Mouse (Mus musculus) brown adipose tissue, adult 24 weeks (tissue): ENCODE results near the gene Dnmt1. TPM values are rescaled to one million over a fixed set of nuclear protein-coding genes. Genes with fewer than 3 reads are reported as not detected.

Experiments used
- H3K27ac ChIP-seq: fragments of 200-500 bp; replicated peaks from 2 replicates; pipeline ENCODE4 v1.5.1; 2012; ENCODE audit warnings: low read depth, mild to moderate bottlenecking, low read length
- H3K4me1 ChIP-seq: fragments of 200-500 bp; 2 replicates; pipeline ENCODE4 v1.6.1; 2012; ENCODE audit warnings: low read length, mixed read lengths; ENCODE audit not compliant: control insufficient read depth, insufficient read depth, insufficient read length
- H3K4me3 ChIP-seq: fragments of 200-500 bp; 2 replicates; pipeline ENCODE4 v1.5.1; 2012; ENCODE audit warnings: low read depth, mild to moderate bottlenecking, low read length, moderate library complexity; ENCODE audit not compliant: insufficient read depth
- polyA plus RNA-seq: library from polyadenylated mRNA; stranded (reverse); fragments of >200 nt; gene quantifications from 2 replicates; pipeline ENCODE4 v1.2.4, GENCODE M21; 2012; ENCODE audit not compliant: missing spikeins, insufficient read depth, insufficient read length

Gene Dnmt1
- polyA plus RNA-seq, 1 experiment = 7.7 TPM

DNA sequence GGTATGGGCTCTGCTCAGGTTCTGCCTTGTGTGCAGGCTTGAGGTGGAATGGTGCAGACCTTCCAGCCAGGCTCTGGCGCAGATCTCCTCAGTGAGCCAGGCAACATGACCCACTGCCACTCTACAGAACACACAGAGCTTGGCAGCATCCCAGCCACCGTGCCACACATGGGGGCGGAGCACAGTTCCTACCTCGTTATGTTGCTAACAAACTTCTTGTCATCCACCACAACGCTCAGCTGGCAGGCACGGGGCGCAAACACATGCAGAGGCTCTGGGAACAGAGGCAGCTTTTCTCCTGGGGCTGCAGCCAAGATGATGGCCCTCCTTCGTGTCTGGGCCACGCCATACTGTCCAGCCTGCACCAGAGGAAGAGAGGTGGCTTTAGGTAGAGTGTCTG is 49.7 kb downstream of the Dnmt1 start:
- Histone ChIP-seq H3K4me1 (no peaks in the 10 kb centered on the region), H3K27ac (no peak overlapping the region), H3K4me3 (no peak overlapping the region)

DNA sequence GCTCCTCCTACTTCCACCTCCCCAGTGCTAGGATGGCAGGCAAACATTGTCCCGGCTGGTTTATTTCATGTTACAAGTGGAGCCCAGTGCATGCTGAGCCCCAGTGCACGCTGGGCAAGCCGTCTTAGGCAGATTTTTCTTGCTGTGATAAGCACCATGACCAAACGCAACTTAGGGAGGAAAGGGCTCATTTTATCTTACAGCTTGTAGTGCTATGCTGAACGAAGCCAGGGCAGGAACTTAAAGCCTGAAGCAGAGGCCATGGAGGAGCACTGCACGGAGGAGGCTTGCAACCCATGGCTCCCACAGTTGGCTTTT is 57.6 kb downstream of the Dnmt1 start:
- Histone ChIP-seq H3K4me1 (peaks cover 9% of the 10 kb centered on the region; the same call in 1 of the 2 replicates), H3K4me3 (no peak overlapping the region), H3K27ac (no peak overlapping the region)

DNA sequence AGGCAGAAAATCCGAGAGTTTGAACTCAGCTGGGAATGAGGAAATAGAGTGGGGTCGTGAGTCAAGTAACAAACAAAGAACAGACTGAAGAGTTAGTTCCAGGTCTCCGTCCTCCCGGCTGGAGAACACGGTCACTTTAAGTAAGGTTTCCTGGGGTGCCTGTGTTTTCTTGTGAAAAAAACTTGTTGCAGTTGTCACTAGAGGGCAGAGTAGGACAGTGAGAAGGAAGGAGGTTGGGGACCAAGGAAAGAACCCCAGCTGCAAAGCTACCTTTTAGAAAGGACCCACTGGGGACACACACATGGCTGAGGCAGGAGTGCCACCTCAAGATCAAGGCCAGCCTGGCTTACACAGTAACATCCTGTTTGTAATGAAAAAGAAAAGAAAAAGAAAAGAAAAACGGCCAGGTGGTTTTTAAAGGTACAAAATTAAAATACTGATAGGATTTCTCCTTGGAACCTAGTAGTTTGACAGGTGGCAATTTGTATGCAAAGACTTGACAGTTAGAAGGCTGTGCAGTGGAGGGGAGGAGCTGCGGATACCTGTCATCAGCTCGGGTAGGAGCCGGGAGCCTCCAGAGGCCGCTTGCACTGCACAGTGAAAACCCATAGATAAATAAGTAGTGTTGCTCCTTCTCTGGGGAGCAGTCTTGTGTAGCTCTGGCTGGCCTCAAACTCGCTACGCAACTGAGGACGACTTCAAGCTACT is 58.1 kb downstream of the Dnmt1 start:
- peaks cover 10% of the 10 kb centered on the region; the same call in 1 of the 2 replicates for H3K4me1 ChIP-seq
- no peak overlapping the region for H3K27ac ChIP-seq
- no peak overlapping the region for H3K4me3 ChIP-seq

DNA sequence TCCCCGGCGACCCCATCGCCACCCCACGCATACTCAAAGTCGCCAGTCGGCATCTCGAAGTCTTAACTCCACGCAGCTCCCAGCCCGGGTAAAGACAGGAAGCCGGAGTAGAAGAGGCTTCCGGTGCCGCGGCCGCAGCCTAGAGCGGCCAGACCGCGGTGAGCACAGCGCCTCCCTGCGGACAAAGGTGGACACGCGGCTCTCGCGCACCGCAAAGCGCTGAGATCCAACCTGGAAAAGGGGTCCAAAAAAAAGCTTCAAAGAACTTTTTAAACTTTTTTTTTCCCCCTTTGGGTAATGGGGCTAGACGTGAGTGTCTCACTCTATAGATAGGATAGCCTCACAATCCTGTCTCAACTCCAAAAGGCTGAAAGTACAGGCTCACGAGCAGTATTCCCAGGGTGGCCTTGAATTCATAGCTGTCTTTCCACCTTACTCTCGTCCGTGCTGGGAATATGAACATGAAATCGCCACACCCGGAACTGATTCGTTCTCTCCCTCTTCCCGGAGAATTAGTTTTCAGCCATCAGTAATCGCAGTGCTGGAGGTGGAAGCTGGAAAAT is 61.1 kb downstream of the Dnmt1 start, which contains the start of gene Eif3g:
Eif3g (minus strand) TSS at position 113 of the 563 bp plus-strand sequence.
- H3K27ac ChIP-seq = no peak within 1 kb of the TSS; the same call in 1 of the 2 replicates
- H3K4me1 ChIP-seq = peaks cover 10% of the 10 kb centered on the region; the same call in 1 of the 2 replicates

DNA sequence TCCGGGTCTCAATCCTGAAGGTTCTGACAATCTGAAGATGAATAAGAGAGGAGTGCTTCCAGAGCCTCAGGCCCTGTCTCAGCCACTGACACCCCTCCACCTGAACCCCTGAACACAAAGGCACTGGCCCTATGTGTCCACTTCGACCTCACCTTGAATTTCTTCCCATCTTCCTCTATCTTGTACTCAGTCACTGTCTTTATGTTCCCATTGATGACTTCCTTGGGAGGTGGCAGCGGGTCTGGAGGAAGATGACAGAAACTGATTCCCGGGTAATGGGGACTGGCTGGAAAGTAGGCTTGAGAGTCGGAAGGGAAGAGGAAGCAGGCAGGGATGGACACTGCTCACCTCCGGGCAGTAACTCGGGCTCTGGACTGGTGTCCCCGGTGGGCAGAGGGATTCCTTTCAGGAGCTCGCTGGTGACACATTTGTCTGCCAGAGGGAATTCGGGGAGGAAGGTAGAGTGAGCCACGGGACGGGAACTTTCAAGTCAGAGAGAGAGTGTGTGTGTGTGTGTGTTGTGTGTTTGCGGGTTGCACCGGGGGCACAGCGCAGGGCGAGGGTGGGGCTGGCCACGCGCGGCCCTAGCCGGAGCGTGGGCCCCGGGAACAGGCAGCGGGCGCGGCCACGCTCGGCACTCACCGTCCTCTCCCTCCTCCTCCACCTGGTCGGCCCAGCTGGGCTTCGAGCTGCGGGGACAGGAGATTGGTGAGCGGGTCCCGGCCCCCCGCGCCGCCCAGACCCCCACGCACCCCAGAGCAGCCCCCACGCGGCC is 61.8 kb downstream of the Dnmt1 start:
- Histone ChIP-seq H3K27ac (no peak overlapping the region; the same call in 1 of the 2 replicates), H3K4me1 (peaks cover 10% of the 10 kb centered on the region; the same call in 1 of the 2 replicates), H3K4me3 (peak overlapping the region; percentile 90)

More for the DNA sequence above, 61.1 kb downstream of the Dnmt1 start, which contains the start of gene Eif3g:
- H3K4me3 ChIP-seq = peak within 1 kb of the TSS; percentile 90

DNA sequence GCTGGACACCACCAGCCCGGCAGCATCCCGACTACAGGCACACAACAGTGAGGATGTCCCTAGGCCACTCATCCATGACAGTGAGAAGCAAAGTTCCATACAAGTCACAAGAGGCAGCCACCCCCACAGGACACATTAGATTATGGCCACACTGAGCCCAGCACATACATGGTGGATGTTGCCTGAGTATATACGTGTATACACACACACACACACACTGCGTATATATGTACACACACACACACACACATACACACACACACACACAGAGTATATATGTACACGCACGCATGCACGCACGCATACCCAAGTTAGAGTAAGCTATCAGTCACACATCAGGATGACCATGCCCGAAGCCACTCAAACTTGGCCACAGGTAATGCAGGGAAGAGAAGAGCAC is 64.3 kb downstream of the Dnmt1 start:
- Histone ChIP-seq H3K27ac (no peak overlapping the region), H3K4me1 (peaks cover 10% of the 10 kb centered on the region; the same call in 1 of the 2 replicates), H3K4me3 (no peak overlapping the region)

DNA sequence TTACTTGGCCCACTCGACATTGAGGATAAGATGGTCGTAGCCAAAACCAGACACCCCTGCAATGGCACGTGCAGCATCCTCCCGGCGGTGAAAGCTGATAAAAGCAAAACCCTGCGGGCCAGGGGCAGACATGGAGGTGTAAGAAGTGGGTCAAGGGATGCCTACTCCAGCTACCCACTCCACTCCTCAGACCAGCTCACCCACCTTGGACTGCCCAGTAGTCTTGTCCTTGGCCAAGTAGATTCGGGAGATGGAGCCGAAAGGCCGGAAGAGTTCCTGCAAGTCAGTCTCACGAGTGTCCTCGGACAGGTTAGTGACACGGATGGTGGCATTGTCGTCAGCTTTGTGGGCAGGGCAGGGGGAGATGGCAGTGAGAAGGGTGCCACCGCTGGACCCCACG is 65.1 kb downstream of the Dnmt1 start:
- peaks cover 10% of the 10 kb centered on the region; the same call in 1 of the 2 replicates for H3K4me1 ChIP-seq
- no peak overlapping the region for H3K27ac ChIP-seq
- H3K4me3 ChIP-seq = no peak overlapping the region

DNA sequence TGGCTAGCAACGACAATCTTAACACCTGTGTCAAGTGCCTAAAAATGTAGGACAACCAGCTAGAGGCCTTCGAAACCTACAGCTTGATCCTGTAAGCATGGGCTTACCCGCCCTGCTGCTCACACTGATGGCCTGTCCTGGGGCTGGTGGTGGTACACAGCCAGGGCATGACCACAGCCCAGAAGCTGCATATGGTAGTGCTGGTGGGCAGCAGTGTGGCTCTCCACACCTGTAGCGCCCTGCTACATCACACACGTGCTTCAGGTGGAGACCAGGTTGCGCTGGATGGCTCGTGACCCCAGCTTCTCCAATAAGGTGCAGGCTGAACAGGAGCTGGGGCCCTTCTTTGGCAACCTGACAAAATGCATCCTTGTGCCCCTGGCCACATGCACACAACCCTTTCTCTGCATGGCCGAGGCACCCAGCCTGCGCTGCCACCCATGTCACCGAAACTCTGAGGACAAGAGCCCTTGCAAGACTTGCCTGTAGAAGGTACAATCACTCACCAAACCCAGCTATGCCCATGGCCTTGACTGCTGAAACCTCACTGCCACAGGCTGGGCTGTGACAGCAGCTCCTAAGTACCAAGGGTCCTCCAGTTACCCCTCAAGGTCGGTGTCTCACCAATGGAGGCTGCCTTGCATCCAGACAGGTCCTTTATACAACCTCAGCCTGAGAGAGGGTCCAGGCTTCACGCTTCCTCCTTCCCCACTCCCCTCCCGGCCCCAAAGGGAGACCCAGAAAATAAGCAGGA is 65.9 kb downstream of the Dnmt1 start:
- Histone ChIP-seq H3K4me3 (no peak overlapping the region), H3K27ac (no peak overlapping the region)

DNA sequence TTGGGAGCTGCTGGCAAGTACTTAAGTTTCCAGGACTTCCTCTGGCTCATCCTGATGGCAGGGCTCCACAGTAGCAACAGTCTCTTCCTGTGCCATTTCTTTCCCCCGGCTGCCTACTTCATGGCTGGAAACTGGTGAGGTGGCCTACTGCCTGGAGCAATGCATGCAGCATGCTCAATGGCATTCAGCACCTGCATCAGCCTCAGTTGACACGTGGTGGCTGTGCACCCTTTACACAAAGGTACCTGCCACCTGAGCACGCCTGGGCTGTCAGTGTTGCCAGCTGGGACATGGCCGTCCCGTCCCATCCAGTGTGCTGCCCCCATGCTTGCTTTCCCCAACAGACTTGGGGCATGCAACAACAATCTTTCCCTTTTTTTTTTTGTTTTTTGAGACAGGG is 66.6 kb downstream of the Dnmt1 start:
- H3K4me1 ChIP-seq = peaks cover 10% of the 10 kb centered on the region; the same call in 1 of the 2 replicates
- no peak overlapping the region for H3K4me3 ChIP-seq
- H3K27ac ChIP-seq = no peak overlapping the region

More for the DNA sequence above, 65.9 kb downstream of the Dnmt1 start:
- peaks cover 10% of the 10 kb centered on the region; the same call in 1 of the 2 replicates for H3K4me1 ChIP-seq

DNA sequence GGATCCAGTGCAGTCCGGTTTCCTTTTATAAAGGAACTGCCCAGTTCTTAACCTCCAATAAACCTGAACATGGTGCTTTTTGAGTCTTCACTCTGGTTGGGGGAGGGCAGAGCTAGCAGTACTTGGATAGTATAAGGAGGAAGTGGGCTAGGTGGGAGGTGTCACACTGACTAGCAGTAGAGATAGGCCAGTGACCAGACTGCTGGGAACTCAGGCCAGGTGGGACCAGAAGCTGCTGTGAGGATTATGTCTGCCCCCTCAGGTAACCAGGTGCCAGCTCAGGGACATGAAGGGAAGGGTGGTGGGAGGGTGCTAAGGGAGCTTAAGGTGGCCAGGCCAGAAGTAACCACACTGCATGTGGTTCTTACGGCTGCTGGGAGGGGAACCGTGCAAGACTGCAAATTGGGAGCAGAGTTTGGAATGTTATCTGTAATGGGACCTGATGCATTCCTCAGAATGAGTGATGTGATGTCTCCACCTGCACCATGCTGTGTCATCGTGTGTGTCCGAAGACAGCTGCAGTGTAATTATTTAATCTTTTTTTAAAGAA is 67.5 kb downstream of the Dnmt1 start:
- Histone ChIP-seq H3K4me1 (peaks cover 1% of the 10 kb centered on the region; the same call in 1 of the 2 replicates), H3K4me3 (no peak overlapping the region), H3K27ac (no peak overlapping the region)

DNA sequence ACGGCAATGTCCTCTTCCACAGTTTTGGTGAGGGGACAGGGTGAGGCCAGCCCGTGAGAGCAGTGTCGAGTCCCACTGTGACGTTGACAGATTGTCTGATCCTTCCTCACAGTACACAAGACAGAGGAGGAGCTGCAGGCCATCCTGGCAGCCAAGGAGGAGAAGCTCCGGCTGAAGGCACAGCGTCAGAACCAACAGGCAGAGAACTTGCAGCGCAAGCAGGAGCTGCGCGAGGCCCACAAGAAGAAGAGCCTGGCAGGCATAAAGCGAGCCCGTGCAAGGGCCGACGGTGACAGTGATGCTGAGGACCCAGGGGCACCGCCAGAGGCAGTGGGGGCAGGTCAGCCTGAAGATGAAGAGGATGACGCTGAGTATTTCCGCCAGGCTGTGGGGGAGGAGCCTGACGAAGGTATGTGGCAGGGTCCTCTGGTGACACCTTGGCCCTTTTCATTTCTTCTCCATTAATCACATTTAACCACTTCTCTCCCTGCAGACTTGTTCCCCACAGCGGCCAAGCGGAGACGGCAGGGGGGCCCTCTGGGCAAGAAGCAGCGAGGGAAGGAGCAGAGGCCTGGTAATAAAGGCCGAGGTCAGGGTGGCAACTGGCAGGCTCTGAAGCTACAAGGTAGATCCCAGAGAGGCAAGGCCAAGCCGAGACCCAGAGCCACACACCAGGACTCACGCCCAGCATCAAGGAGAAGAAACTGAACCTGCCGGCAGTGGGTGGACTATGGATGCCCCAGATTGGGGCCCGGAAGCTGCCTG is 68.2 kb downstream of the Dnmt1 start:
- H3K4me3 ChIP-seq = no peak overlapping the region
- no peaks in the 10 kb centered on the region for H3K4me1 ChIP-seq
- H3K27ac ChIP-seq = no peak overlapping the region

DNA sequence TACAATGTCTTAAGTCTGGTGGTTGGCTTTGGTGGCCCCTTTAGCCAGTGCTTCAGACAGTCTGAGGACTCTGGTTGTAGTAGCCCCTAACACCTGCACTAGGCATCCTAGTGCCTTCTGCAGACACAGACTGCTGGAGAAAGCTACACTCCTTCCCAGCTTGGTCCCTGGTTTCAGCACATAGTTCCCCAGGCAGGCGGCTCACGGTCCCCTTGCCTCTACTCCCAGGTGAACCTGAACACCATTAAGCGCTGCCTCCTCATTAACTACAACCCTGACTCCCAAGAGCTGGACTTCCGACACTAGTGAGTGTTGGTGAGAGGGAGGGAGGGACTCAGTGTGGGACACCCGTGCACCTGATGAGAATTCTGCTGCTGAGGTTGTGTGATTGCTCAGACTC is 69.3 kb downstream of the Dnmt1 start:
- no peak overlapping the region for H3K27ac ChIP-seq
- H3K4me1 ChIP-seq = no peaks in the 10 kb centered on the region
- no peak overlapping the region for H3K4me3 ChIP-seq

DNA sequence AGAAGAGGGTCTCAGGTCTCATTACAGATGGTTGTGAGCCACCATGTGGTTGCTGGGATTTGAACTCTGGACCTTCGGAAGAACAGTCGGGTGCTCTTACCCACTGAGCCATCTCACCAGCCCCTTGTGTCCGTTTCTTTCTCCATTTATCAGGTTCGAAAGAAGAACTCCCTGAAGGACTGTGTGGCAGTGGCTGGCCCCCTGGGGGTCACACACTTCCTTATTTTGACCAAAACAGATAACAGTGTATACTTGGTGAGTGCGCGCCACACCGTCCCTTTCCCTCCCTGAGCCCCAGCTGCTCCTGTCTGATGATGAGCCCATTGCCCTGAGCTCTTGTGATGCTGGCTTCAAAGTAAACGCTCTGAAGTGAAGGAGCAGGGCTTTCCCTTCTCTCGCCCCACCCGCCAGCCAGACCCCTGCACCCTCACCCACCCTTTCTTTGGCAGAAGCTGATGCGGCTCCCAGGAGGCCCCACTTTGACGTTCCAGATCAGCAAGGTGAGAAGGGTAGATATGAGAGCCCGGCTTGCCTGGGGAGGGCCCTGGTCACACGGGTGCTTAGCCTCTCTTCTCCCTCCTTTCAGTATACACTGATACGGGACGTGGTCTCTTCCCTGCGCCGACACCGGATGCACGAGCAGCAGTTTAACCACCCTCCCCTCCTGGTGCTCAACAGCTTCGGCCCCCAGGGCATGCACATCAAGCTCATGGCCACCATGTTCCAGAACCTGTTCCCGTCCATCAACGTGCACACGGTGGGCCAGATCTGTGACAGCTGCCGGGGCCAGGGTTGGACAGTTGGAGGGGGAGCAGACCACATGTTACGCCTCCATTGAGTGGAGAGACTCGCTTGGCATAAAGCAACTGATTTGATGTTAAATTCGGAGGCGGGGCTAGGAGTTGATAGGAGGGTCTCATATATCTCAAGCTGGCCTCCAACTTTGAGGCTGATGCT is 70.2 kb downstream of the Dnmt1 start:
- no peak overlapping the region for H3K27ac ChIP-seq
- H3K4me1 ChIP-seq = no peaks in the 10 kb centered on the region
- H3K4me3 ChIP-seq = no peak overlapping the region; the same call in 1 of the 2 replicates
